Mouse (Mus musculus): Measurements from ENCODE around the gene Lzic.

Gene Lzic

DNA sequence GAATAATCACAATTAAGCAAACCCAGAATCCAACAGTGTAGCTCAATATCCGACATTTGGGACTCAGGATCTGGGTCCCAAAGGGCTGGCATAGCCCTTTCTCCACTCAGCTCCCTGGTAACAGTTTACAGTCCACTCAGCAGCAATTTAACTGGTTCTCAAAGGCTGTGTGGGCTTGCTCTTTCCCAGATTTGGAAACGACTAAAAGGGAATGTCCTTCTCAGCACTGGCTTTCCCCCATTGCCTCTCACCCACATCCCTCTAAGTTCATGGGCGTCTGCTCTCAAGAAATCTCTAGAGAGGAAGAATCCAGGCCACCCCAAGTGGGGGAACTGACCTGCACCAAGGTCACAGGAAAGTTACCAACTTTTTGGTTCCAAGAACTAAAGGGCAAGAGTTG is 463 bp upstream of the Lzic start:
- DNase-seq, result no peak

- no peak for DNase-seq
These were observed 787 bp downstream of the Lzic start for GRCm38 (mm10) chr4:149485825-149486206.

- DNase-seq, result no peak
These were observed 2.7 kb downstream of the Lzic start for GRCm38 (mm10) chr4:149487729-149488128.

DNA sequence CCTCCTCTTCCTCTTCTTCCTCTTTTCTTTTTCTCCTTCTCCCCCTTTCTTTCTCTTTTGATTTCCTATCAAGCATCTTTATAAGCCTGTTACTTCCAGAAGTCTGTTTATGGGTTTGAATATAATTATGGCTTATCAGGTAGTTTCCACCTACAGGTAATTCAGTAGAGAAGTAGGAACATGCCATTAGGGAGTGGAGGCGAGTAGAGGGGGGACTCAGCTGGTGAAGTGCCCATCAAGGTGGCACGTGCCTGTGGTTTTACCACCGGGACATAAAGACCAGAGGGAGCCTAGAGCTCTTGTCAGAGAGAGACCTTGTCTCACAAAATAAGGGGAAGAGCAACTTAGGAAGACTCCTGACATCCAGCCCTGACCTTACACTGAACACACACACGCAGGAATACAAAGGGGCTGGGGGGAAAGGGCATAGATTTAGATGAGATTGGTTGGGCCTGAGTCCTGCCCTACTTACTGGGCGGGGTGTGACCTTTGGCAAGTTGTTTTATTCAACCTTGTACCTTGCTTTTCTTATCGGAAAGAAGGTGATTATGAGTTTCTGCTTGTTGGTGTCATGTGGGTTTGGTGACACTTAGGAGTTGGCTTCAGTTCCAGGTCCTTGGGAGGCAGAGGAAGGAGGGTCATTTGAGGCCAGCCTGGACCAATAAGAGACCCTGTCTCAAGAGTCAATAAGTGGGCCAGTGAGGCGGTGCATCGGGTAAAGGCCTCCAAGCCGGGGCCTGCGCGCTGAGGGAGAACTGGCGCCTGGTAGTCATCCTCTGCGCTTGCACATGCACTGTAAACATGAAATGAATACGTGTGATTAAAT is 4.6 kb downstream of the Lzic start:
- no peak for DNase-seq

- no peak for DNase-seq
These were observed 6.1 kb downstream of the Lzic start for GRCm38 (mm10) chr4:149491151-149491550.

DNA sequence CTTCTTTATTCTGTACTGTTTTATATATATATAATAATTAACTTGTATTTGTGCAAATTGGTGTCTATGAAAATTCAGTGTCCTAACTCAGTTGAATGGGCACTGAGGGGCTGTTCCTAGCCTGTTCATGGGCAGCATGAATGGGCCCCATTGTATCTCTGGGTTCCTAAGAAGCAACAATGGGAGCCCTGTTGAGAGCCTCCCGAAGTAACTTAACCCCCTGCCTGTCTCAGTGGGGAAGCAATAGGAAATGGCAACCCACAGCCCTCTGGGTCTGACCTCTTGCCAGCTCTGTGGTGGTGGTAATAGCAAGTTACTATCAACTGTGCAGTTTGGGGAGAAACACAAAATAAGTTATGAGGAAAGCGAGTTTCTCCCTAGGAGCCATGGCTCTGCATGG is 11.6 kb downstream of the Lzic start:
- DNase-seq, result no peak

GRCm38 (mm10) chr4:149498901-149499300 is 13.9 kb downstream of the Lzic start:
- DNase-seq, result no peak

DNA sequence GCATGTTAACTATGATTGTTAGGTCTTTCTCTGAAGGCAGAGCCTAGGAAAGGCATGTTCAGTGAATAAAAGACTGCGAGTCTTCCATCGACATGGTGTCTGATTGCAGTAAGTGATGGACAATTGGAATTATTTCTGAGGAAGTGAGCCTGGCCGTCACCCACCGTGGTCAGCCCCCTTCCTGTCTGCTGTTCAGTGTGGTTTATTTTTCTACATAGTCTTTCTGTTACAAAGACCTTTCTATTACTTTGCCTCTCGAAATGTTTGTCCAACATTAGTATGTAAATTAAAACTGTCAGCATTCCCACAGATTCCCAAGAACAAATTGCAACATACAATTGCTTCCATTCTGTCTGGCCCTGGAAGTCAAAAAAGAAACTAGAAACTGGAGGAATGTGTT is 14.8 kb downstream of the Lzic start:
- no peak for DNase-seq

DNA sequence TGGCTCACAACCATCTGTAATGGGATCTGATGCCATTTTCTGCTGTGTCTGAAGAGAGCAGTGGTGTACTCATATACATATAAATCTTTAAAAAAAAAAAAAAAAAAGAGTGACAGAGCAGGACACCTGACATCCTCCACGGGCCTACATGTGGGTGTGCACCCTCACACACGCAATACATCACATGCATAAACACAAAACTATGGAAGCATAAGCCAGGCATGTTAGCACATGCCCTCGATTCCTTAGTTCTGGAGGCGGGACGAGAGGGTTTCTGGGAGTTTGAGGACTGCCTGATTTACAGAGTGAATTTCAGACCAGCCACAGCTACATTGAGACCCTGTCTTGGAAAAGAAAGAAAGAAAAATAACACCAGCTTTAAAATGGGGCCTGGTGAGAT is 19.3 kb downstream of the Lzic start:
- DNase-seq, result no peak

DNA sequence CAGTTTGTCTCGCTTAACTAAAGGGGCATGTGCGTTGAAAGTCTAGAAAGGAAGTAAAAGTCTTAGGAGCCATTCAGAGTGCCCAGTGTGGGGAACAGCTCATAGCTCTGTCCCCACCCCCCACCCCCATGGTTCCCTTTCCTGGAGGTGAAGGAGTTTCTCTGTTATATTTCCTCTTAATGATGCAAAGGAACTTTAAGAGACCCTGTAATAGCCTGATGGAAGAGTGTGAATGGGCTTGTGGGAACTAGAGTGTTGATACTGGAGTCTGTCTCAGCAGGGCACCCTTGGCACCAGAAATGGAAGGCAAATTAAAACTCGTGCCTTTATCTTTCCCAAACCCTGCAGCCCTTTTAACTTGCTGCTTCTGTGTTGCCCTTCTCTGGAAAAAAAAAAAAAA is 19.8 kb downstream of the Lzic start:
- DNase-seq, result no peak

DNA sequence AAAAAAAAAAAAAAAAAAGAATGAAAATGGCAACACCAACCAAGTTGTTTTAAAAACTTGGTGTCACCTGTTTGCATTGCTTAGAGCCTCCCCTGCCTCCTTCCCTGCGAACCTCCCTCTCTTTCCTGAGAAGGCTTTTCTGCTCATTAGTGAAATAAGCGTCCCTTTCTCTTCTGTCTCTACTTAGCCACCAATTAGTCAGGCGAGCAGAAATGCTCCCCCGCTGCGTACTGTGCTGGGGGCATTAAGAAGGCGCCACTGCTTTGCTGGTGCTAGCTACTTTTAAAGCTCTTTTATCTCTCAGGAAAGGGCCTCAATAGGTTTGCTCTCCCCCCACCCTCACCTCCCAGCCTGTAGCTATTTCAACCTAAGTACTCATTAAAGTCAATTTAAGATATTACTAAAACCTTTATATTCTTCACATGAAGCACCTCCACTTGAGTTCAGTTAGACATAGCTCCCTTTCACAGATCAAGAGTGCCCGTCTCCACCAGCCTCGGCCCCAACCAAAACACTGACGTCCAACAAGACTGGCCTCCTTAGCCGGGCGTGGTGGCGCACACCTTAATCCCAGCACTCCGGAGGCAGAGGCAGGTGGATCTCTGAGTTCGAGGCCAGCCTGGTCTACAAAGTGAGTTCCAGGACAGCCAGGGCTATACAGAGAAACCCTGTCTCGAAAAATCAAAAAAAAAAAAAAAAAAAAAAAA is 20.4 kb downstream of the Lzic start:
- DNase-seq, result no peak

DNA sequence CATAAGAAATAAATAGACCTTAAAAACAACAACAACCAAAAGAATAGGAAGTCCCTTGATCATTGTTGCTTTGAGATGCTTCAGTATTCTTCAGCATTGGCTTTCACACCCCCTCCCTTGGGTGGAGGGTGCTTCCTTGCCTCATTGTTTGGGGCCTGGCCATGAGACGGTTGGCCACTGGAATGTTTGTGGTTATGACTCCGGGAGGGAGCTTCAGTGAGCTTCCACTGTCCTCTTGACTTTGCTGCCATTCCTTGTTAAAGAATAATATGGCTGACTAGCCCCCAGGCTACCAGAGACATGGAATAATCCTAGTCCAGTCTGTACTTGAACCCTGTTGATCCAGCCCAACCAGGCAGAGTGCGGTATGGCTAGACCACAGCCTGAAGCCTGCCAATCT is 21.9 kb downstream of the Lzic start:
- no peak for DNase-seq

GRCm38 (mm10) chr4:149511221-149511646 is 26.2 kb downstream of the Lzic start:
- DNase-seq, result no peak

DNA sequence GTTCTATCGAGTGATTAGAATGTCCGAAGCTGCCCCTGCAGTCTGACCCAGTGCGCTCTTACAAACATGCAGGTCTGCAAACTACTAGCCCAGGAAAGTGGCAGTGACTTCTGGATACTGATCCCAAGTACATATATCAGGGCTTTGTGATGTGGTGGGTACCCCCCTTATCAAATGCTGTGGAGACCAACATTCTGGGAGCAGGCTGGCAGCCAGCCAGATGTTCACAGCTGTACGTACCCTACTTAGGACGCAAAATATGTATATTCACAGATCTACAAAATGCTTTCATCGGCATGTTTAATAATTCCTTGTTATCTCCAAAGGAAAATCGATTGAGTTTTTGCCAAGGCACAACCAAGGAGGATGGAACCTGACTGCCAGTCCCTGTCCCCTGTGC is 27.0 kb downstream of the Lzic start:
- DNase-seq, result no peak

DNA sequence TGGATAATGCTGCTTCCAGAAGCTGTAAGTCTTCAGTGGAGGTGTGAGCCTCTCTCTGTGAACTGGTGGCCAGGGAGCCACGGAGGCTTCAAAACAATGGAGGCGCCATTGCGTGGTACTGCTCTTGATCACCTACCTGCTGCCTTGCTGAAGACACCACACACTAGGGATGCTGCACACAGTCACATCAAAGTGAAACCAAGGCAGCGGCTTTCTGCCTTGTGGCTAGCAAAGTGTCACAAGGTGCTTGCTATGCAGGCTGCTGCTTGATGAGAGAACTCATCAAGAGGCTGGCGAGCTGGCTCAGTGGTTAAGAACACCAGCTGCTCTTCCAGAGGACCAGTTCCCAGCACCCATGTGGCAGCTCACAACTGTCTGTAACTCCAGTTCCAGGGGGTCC is 30.7 kb downstream of the Lzic start:
- DNase-seq, result no peak

DNA sequence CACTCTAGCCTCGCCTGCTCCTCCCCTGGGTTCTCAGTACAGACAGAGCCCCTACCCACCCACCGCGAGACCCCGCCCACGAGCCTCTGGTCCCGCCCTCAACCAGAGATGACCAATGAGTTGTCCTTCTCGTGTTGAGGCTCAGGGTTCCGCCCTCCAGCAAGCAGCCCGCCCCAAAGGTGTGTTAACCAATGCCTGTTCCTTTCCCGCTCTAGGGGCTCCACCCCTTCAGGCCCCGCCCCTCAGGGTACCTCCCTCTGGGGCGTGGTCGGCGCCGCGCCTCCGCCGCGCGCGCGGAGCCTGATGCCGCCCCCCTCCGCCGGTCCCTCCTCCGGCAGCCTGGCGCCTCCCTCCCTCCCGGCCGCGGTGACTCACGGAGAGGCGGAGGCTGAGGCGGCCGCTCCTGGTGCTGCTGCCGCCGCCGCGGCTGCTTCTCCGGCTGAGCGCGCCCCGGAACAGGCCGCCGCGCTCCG is 32.9 kb downstream of the Lzic start, which contains the start of gene Ctnnbip1:
Ctnnbip1 (plus strand) TSS at position 369 of the 473 bp plus-strand sequence.
- DNase-seq, result peak; percentile 98

GRCm38 (mm10) chr4:149518351-149519220 is 33.6 kb downstream of the Lzic start:
- peak; percentile 29 for DNase-seq

DNA sequence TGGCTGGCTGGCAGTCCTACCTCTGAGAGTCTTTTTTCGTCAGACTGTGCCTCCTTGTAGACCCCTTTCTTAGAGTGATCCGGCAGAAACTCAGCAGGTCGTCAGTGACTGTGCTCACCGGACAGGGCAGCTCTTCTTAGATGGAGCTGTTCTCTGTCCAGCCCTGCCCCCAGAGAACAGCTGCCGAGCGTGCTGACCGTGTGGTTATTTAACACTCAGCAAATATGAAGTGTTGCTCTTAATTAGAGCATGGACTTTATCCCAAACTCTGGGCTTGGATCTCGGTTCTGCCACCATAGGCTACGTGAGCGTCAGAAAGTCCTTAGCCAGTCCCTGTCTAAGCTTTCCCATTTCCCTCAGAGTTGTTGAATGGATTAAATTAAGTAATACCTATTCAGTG is 36.2 kb downstream of the Lzic start:
- DNase-seq, result peak; percentile 46

DNA sequence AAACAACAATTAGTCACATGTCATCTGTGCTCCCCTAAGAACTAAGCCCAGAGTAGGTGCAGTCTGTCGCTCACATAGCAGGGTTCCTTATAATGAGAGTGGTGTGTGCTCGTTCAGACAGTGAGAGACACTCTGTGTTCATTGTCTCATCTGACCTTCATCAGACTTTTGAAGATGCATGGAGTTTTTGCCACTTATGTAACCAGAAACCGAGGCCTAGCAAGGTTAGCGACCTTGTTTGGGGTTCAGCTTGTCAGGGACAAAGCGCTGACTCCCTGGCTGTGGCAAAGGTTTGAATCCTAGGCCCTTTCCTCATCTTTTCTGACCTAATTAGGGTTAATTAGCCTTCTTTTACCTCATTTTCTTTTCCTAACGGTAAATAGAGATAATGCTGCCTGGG is 38.9 kb downstream of the Lzic start:
- DNase-seq, result no peak

DNA sequence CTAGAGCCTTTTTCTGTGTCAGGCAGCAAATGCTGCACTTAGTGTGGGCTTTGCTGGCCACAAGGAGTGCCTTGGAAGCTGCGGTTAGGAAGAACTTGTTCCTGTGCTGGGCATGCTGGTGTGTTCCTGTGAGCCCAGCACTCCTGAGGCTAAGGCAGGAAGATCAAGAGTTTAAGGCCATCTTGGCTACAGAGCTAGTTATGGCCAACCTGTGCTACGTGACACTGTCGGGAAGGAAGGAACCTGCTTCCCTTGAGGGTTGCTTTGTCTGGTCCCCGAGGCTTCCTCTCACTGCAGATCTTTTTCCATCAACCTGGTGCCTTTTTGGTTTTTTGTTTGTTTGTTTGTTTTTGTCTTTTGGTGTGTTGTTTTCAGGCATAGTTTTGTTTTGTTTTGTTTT is 40.1 kb downstream of the Lzic start:
- DNase-seq, result no peak

GRCm38 (mm10) chr4:149525811-149526210 is 40.8 kb downstream of the Lzic start:
- DNase-seq, result no peak

DNA sequence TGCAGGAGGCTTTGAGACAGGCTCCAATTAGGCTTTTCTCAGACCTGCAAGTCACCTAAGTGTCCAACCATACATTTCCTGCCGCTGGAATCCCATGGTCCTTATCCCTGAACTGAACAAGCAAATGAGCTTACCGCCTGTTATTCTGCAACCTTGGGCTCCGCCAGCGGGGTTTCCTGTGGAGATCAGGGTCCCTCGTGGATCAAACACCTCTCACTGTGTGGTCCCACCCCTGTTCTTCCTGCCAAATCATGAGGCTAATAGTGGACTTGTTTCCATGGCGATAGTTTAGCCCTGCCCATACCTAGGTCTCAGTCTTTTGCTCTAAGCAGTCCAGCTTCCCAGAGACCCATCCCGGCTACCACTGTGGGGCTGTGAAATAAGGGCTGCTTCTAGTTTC is 41.3 kb downstream of the Lzic start:
- no peak for DNase-seq

DNA sequence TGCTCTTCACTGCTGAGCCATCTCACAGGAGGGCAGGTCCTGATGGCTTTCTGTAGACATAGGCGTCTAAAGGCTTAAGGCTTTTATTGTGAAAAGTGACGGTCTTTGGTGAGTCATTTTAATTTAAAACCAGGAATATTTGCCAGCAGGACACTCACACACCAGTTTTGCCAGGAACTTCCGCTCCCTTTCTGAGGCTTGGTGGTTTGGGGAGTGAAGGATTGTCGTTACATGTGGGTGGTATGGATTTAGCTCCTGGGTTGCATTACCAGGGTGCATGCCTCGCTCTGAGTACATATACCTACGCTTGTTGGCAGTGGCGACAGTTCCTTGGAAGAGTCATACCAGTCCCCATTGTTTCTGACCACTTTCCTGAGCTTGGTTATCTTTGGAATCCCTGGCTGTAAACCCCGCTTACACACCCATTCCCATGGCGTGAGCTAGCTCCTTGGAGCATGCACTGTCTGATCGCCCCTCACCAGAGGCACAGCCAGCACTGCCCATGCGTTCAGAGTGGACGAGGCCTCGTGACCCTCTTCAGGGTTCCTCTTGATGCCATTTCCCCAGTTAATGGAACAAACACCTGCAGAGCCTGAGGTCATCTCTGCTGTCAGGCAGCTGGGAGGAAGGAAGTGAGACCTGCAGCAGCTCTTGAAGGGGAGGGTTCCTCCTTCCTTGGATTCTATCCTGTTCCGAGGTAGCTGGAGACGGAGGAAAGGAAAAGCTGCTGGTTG is 42.8 kb downstream of the Lzic start:
- no peak for DNase-seq
